Mouse (Mus musculus) G1E (cell line): ENCODE measurements around the gene Bloc1s5.

Experiments
- CTCF ChIP-seq: IDR thresholded peaks from 2 replicates; pipeline ENCODE4 v1.5.1; 2012; ENCODE audit warnings: low read depth, low read length, inconsistent platforms, mixed read lengths
- GATA1 ChIP-seq: IDR thresholded peaks from 2 replicates; pipeline ENCODE4 v1.6.1; 2012; ENCODE audit warnings: borderline replicate concordance, low read length, inconsistent platforms, mixed read lengths

GRCm38 (mm10) chr13:38668514-38668913 is 33.6 kb upstream of the Bloc1s5 start:
- no peak for TF ChIP-seq GATA1
- peak; percentile 79 for TF ChIP-seq CTCF
